In the genomic region with DNA sequence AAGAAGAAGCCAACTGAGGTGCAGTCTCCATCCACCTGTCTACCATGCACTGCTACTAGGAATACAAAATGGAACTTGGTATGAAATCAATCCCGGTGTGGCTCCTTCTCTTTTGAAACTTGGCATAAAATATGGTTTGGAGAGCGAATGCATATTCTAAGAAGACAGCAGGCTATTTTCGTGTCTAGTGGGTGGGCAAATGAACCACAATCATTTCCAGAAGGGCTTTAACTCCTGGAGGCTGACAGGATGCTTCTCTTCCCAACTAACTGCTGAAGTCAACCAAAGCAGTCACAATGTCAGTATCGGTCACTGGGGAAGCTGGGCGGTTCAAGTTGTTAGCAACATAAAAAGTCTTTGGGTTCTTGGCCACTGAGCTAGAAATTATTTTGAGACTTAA, we compare ENCODE assay signal across 26 mouse cellular contexts.
DNase-seq lines count a peak whose midpoint lies in the region; ATAC-seq and TF ChIP-seq lines count a peak whose summit lies in the region.
"Had no signal": no experiment of that assay in that cellular context is flagged by ENCODE, and none has a peak within 500 bp of the region (broad histone marks: within the 10 kb centered on the region; RNA-seq: fewer than 3 reads in every experiment).

No protein-coding gene starts in this region.

- H3K9ac ChIP-seq in embryonic facial prominence, embryonic 14.5 days (ENCODE audit: low read depth, low read length), result no peak overlapping the region
- H3K9ac ChIP-seq: embryonic facial prominence, embryonic 13.5 days; forebrain, embryonic 13.5 days; forebrain, postnatal 0 days; hindbrain, embryonic 12.5 days had no signal

- H3K9me3 ChIP-seq in embryonic facial prominence, embryonic 14.5 days (ENCODE audit: control insufficient read depth, low read length), result no peaks in the 10 kb centered on the region
- no peaks in the 10 kb centered on the region for H3K9me3 ChIP-seq in embryonic facial prominence, embryonic 10.5 days
- H3K9me3 ChIP-seq: embryonic facial prominence, embryonic 13.5 days; forebrain, embryonic 13.5 days; G1E; heart, embryonic 10.5 days; hindbrain, embryonic 12.5 days had no signal

- H3K4me2 ChIP-seq in embryonic facial prominence, embryonic 14.5 days (ENCODE audit: low read depth, low read length), result no peak overlapping the region
- H3K4me2 ChIP-seq: embryonic facial prominence, embryonic 13.5 days; forebrain, embryonic 13.5 days; hindbrain, embryonic 12.5 days had no signal

- peaks cover 4% of the 10 kb centered on the region; the same call in 1 of the 2 replicates for H3K4me1 ChIP-seq in embryonic facial prominence, embryonic 14.5 days (ENCODE audit: control insufficient read depth, insufficient read depth, low read length)
- no peaks in the 10 kb centered on the region for H3K4me1 ChIP-seq in embryonic facial prominence, embryonic 10.5 days
- H3K4me1 ChIP-seq: forebrain, embryonic 13.5 days; heart, embryonic 10.5 days; hindbrain, embryonic 12.5 days had no signal

- no peak overlapping the region for H3K4me3 ChIP-seq in embryonic facial prominence, embryonic 14.5 days (ENCODE audit: low read depth, low read length)
- H3K4me3 ChIP-seq in embryonic facial prominence, embryonic 10.5 days, result no peak overlapping the region
- no peak overlapping the region for H3K4me3 ChIP-seq in left cerebral cortex, adult 2 months
- H3K4me3 ChIP-seq: embryonic facial prominence, embryonic 13.5 days; forebrain, embryonic 13.5 days; heart, embryonic 10.5 days; hindbrain, embryonic 12.5 days had no signal

- H3K36me3 ChIP-seq in embryonic facial prominence, embryonic 14.5 days (ENCODE audit: control insufficient read depth, insufficient read depth, low read length), result no peaks in the 10 kb centered on the region
- no peaks in the 10 kb centered on the region for H3K36me3 ChIP-seq in embryonic facial prominence, embryonic 10.5 days (replicated peaks)
- H3K36me3 ChIP-seq: embryonic facial prominence, embryonic 13.5 days; G1E; heart, embryonic 10.5 days; hindbrain, embryonic 12.5 days had no signal

- no peak for ATAC-seq in embryonic facial prominence, embryonic 14.5 days (ENCODE audit: low read depth)
- ATAC-seq: CD4-positive, CD25-positive, alpha-beta regulatory T cell, adult 4 months; forebrain, embryonic 13.5 days; forebrain, postnatal 0 days; hindbrain, embryonic 16.5 days; inflammation-experienced regulatory T-cells, adult 6 months had no signal

- peak; percentile 29 for DNase-seq in embryonic facial prominence, embryonic 14.5 days (ENCODE audit: low spot score)
- DNase-seq in embryonic facial prominence, embryonic 10.5 days (ENCODE audit: low spot score), result no peak
- no peak for DNase-seq in left cerebral cortex, adult 2 months (ENCODE audit: extremely low spot score in 1 of 2, low spot score in 2 of 2)
- DNase-seq in left cerebral cortex, postnatal 4 days, result no peak
- peak; percentile 34 to 42 for DNase-seq in right cerebral cortex, adult 2 months (ENCODE audit: low spot score in 2 of 2)
- no peak for DNase-seq in right cerebral cortex, postnatal 4 days
- no peak for DNase-seq in urinary bladder, adult 18-20 months (ENCODE audit: low spot score in 2 of 2)
- DNase-seq: adrenal gland, adult 8-10 months; adrenal gland, postnatal 36 days; B cell, adult 2 months; cerebellum, adult 11 months; cerebellum, adult 9-10 months; cerebellum, postnatal 25 days; forebrain, postnatal 0 days; gastrocnemius, postnatal 36 days; heart, adult 11 months; heart, postnatal 10 days; heart, postnatal 4 days had no signal

- WGBS in embryonic facial prominence, embryonic 14.5 days, result 79% methylated on average over 5 of the region's 5 CpGs
- 89% methylated on average over 5 of the region's 5 CpGs for WGBS in embryonic facial prominence, embryonic 10.5 days

- no peak overlapping the region for H3K27ac ChIP-seq in embryonic facial prominence, embryonic 14.5 days (replicated peaks; ENCODE audit: low read depth, low read length)
- no peak overlapping the region for H3K27ac ChIP-seq in embryonic facial prominence, embryonic 10.5 days (replicated peaks)
- 0 out of 2 replicates have a peak overlapping the region, but pooled peaks have one; percentile 32 for H3K27ac ChIP-seq in left cerebral cortex, adult 2 months
- H3K27ac ChIP-seq: embryonic facial prominence, embryonic 13.5 days; forebrain, embryonic 13.5 days; heart, embryonic 10.5 days; hindbrain, embryonic 12.5 days had no signal

- intact Hi-C loops in left cerebral cortex, adult 2 months (cut with DNase I), result no loop called here
- intact Hi-C loops in left cerebral cortex, postnatal 4 days (cut with DNase I), result no loop called here

- TF ChIP-seq CTCF in left cerebral cortex, adult 2 months (IDR thresholded peaks at IDR 0.05), result no peak

- H3K27me3 ChIP-seq in embryonic facial prominence, embryonic 14.5 days (replicated peaks; ENCODE audit: control insufficient read depth, insufficient read depth, low read length), result no peaks in the 10 kb centered on the region
- H3K27me3 ChIP-seq in embryonic facial prominence, embryonic 10.5 days (replicated peaks; ENCODE audit: low read depth, poor library complexity, severe bottlenecking), result no peaks in the 10 kb centered on the region
- H3K27me3 ChIP-seq: embryonic facial prominence, embryonic 13.5 days; forebrain, embryonic 13.5 days; hindbrain, embryonic 12.5 days had no signal

Comparison
In these comparisons a context has a peak if more than half of its experiments do, and no peak if none do; other contexts are left out.
1. DNase-seq: peak in embryonic facial prominence, embryonic 14.5 days (single experiment) and right cerebral cortex, adult 2 months (2 of 2); none in embryonic facial prominence, embryonic 10.5 days (single experiment), left cerebral cortex, adult 2 months (0 of 2), left cerebral cortex, postnatal 4 days (single experiment), right cerebral cortex, postnatal 4 days (single experiment) and urinary bladder, adult 18-20 months (0 of 2).